Mouse (Mus musculus) liver, embryonic 16.5 days (tissue): ENCODE results near the gene Ppp1r10. TPM values are rescaled to one million over a fixed set of nuclear protein-coding genes. Genes with fewer than 3 reads are reported as not detected.
A peak's percentile ranks its signal among the peaks of the same experiment; 100 is the strongest.

Source experiments
- ATAC-seq: fragments of 200-750 bp; cut with Nextera tagmentation; 2 replicates; pipeline ENCODE4 v1.8.0; 2017; ENCODE audit warnings: low read depth, mild to moderate bottlenecking, moderate number of reproducible peaks, moderate library complexity
- H3K27ac ChIP-seq: fragments of 300-500 bp; sonication (generic); 2 replicates; pipeline ENCODE4 v1.5.1; 2014; ENCODE audit warnings: mild to moderate bottlenecking, low read length
- H3K27me3 ChIP-seq: fragments of 300-500 bp; sonication (generic); 2 replicates; pipeline ENCODE4 v1.6.1; 2014; ENCODE audit warnings: low read depth, low read length, mixed read lengths; ENCODE audit not compliant: control insufficient read depth, insufficient read depth
- H3K36me3 ChIP-seq: fragments of 300-500 bp; sonication (generic); 2 replicates; pipeline ENCODE4 v1.6.1; 2014; ENCODE audit warnings: mild to moderate bottlenecking; ENCODE audit not compliant: control insufficient read depth, insufficient read depth
- H3K4me1 ChIP-seq: fragments of 300-500 bp; sonication (generic); 2 replicates; pipeline ENCODE4 v1.6.1; 2014; ENCODE audit warnings: low read depth, low read length, mixed read lengths; ENCODE audit not compliant: control insufficient read depth
- H3K4me2 ChIP-seq: fragments of 300-500 bp; sonication (generic); 2 replicates; pipeline ENCODE4 v1.6.1; 2014; ENCODE audit warnings: low read depth, low read length, mixed read lengths
- H3K4me3 ChIP-seq: fragments of 300-500 bp; sonication (generic); 2 replicates; pipeline ENCODE4 v1.5.1; 2014; ENCODE audit warnings: low read depth, mild to moderate bottlenecking, low read length
- H3K9ac ChIP-seq: fragments of 300-500 bp; sonication (generic); 2 replicates; pipeline ENCODE4 v1.6.1; 2014; ENCODE audit warnings: low read depth, low read length
- H3K9me3 ChIP-seq: fragments of 300-500 bp; sonication (generic); replicated peaks from 2 replicates; pipeline ENCODE4 v1.6.1; 2016; ENCODE audit warnings: low read length; ENCODE audit not compliant: control insufficient read depth
- WGBS: fragments of 180-500 bp; shearing (Covaris S2); extraction: QIAGEN DNeasy Blood & Tissue Kit; methylation state at CpG from one replicate; pipeline ENCODE4 v1.1.7; 2014; ENCODE audit not compliant: insufficient replicate concordance; 5-methylcytosine and 5-hydroxymethylcytosine counted together
- polyA plus RNA-seq: library from polyadenylated mRNA; unstranded; fragments of >200 nt; fragmentation: Nextera tagmentation; extraction: Ambion mirVana; gene quantifications from 2 replicates; pipeline ENCODE4 v1.2.1, GENCODE M21; 2015

Ppp1r10 gene
- polyA plus RNA-seq, 1 experiment from 2014 or later: 24.7 TPM

DNA sequence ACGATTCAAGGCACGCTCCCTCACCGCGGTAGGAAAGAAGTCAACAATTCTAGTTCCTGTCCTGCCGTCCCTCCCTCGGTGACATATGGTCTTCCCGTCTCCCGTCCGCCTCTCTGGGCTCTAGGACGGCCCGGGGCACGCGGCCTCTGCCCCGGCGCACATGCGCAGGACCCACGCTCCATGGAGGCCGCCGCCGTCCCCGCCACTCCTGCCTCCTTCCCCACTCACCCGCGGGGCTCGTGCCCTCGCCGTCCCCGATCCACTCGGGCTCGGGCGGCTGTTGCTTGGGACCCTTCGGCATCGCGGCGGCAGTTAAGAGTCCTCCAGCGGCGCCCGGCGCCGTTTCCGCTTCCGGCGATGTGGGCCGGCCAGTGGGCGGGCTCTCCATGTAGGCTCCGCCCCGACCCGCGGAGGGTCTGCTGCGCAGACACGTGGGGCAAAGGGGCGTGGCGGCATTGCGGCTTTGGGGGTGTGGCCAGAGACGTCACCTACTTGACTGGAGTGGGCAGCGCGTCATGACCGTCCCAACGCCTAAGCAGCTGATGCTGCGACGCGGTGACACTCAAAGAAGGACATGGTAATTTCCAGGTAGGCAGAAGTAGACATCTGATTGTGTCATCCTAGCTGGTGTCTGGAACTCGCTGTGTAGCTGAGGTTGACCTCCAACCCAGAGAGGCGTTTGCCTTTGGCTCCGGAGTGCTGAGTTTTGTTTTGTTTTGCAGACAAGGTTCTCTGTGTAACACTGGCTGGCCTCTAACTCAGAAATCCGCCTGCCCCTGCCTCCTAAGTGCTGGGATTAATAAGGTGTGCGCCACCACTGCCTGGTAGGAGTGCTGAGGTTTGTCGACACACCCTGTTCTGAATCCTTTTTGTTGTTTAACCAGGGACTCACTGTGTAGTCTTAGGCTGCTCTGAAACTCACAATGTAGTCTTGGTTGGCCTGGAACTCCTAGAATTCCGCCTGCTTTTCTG is 53.5 kb downstream of the Ppp1r10 start, which contains the start of gene Abcf1:
TSS of gene Abcf1 (minus strand) at position 344 of the 972 bp plus-strand sequence.
- H3K27ac ChIP-seq: peak within 1 kb of the TSS; percentile 84
- H3K9me3 ChIP-seq: no peaks in the 10 kb centered on the region
- under 1% methylated on average over 68 of the region's 68 CpGs for WGBS
- H3K36me3 ChIP-seq: peaks cover 5% of the 10 kb centered on the region; the same call in 1 of the 2 replicates
- peak; percentile 97 for ATAC-seq
- H3K9ac ChIP-seq: peak within 1 kb of the TSS; percentile 92
- H3K27me3 ChIP-seq: no peaks in the 10 kb centered on the region
- peak within 1 kb of the TSS; percentile 93 for H3K4me2 ChIP-seq
- peaks cover 26% of the 10 kb centered on the region for H3K4me1 ChIP-seq
- peak within 1 kb of the TSS; percentile 97 for H3K4me3 ChIP-seq

DNA sequence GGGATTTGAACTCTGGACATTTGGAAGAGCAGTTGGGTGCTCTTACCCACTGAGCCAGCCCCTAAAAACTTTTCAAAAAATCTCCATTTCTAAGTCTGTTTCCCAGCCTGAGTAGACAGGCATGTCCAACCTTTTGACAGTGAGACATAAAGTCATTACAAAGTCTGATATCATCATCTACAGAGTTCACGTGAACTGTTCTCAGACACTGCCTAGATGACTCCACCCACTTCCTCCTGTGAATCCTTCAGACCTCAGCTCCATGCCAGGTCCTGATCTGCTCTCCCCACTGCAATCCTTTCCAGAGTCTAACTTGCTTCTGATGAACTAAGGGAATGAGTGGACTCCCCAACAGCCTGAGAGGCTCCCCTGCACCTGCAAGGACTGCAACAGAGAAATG is 55.9 kb downstream of the Ppp1r10 start:
- WGBS: 38% methylated on average over 1 of the region's 1 CpGs
- Histone ChIP-seq H3K9me3 (no peaks in the 10 kb centered on the region), H3K4me3 (no peak overlapping the region), H3K27ac (no peak overlapping the region), H3K9ac (no peak overlapping the region), H3K4me1 (peaks cover 22% of the 10 kb centered on the region), H3K4me2 (no peak overlapping the region), H3K27me3 (no peaks in the 10 kb centered on the region), H3K36me3 (no peaks in the 10 kb centered on the region)
- no peak for ATAC-seq

DNA sequence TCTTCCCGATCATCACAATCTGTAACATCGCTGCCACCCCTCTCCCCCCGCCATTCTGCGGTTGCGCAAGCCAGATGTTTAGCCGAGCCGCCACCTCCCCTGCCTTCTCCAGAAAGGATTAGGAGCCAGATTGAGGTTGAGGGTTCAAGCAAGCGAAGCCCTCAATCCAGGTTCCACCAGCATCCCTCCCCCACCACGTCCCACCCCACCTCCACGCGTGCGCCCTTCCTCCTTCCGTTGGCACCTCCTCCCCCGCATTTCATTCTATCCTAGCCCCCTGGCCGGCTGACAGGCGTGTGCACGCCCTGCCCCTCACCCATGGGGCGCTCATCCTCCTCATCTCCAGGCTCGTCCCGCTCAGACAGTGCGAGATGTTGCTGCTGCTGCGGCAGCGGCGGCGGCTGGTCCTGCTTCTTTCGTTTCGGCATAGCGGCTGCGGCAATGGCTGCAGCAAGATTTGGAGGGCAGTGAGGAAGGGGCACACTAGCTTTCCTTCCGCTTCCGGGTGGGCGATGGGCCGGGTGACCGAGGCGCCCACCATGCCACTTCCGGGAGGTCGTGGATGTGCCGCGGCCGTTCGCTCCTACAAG is 62.7 kb downstream of the Ppp1r10 start:
- Histone ChIP-seq H3K4me2 (peak overlapping the region; percentile 98), H3K36me3 (peaks cover 5% of the 10 kb centered on the region; the same call in 1 of the 2 replicates), H3K4me1 (peaks cover 17% of the 10 kb centered on the region), H3K27me3 (no peaks in the 10 kb centered on the region), H3K4me3 (peak overlapping the region; percentile 89), H3K9me3 (no peaks in the 10 kb centered on the region), H3K27ac (peak overlapping the region; percentile 86), H3K9ac (peak overlapping the region; percentile 81)
- peak; percentile 28; the same call in 1 of the 2 replicates for ATAC-seq
- under 1% methylated on average over 41 of the region's 41 CpGs for WGBS

DNA sequence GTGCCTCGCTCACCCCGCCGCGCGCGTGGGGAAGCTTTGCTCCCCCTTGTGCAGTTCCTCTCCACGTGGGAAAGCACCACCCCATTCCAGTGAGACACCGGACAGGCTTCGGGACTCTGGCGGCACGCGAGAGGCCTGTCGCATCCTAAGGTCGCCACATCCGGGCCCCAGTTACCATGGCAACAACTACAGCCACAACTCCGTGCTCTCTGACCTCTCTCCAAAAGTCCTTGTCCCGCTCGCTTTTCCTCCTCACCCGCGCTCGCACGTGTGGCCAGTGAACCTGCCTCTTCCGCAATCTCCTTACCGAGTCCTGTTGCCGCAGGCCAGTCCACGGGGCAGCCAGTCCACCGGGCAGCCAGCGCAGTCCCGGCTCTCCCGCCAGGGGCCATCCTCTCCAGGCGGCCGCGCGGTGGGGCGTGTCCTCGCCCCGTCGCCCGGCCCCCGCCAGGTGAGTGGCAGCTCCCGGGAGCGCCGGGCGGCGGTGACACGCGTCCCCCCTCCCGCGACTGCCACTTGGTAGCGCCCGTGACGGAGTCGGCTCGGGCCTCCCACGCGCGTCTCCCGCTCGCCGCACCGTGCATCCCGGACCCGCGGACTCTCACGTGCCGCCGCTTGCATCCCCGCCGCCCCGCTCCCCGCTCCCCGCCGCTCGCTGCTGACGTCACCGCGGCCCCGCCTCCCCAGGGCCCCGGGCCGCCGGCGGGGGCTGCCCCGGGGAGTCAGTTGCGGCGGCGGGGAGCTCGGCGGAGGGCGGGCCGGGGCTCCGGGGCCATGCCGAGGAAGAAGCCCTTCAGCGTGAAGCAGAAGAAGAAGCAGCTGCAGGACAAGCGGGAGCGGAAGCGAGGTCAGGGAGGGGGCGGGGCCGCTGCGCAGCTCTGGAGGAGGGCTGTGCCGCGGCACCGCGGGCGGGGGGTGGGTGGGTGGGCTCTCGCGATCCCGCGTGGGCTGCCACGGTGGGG is 63.4 kb downstream of the Ppp1r10 start, which contains the start of the genes Gnl1 and Prr3:
TSS of gene Gnl1 (plus strand) at position 451 of the 962 bp plus-strand sequence.
TSS of gene Prr3 (minus strand) at position 836 of the 962 bp plus-strand sequence.
- peak; percentile 90 for ATAC-seq
- H3K4me3 ChIP-seq: peak within 1 kb of the TSS; percentile 89
- H3K27me3 ChIP-seq: no peaks in the 10 kb centered on the region
- peak within 1 kb of the TSS; percentile 86 for H3K27ac ChIP-seq
- H3K9ac ChIP-seq: peak within 1 kb of the TSS; percentile 81
- WGBS: under 1% methylated on average over 95 of the region's 109 CpGs
- no peaks in the 10 kb centered on the region for H3K9me3 ChIP-seq
- peaks cover 5% of the 10 kb centered on the region; the same call in 1 of the 2 replicates for H3K36me3 ChIP-seq
- H3K4me2 ChIP-seq: peak within 1 kb of the TSS; percentile 98
- H3K4me1 ChIP-seq: peaks cover 17% of the 10 kb centered on the region

DNA sequence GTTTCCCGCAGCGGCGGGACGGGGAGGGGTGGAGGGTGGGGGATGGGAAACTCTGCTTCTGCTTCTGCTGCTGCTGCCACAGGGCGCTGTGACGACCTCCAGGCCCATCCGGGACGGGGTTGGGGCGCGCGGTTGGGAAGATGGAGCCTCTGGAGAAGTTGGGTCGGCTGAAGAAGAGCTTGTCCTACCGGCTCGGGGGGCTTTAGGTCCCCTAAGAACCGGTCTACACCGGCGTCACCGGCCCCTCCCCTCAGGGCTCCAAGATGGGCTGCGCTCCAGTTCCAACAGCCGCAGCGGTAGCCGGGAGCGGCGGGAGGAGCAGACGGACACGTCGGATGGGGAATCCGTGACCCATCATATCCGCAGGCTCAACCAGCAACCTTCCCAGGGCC is 64.1 kb downstream of the Ppp1r10 start:
- Histone ChIP-seq H3K27ac (peak overlapping the region; percentile 23; the same call in 1 of the 2 replicates), H3K27me3 (no peaks in the 10 kb centered on the region), H3K4me2 (peak overlapping the region; percentile 98), H3K9me3 (no peaks in the 10 kb centered on the region), H3K36me3 (peaks cover 5% of the 10 kb centered on the region; the same call in 1 of the 2 replicates), H3K4me3 (peak overlapping the region; percentile 89), H3K9ac (peak overlapping the region; percentile 81), H3K4me1 (peaks cover 17% of the 10 kb centered on the region)
- no peak; the same call in 1 of the 2 replicates for ATAC-seq
- WGBS: under 1% methylated on average over 25 of the region's 29 CpGs

DNA sequence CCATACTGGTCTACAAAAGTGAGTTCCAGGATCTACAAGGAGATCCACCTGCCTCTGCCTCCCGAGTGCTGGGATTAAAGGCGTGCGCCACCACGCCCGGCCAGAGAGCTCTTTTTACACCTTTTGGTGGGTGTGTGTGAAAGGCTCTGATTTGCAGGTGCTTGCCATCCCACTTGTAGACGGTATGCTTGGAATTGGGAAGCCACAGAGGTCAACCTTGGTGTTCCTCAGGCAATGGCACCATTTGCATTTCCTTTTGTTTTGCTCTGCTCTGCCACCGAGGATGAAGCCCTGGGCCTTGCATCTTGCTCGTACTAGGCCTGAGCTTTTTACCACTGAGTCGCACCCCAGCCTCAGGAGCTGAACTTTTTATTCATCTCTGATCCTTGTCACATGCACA is 65.5 kb downstream of the Ppp1r10 start:
- no peak for ATAC-seq
- H3K9ac ChIP-seq: no peak overlapping the region
- 79% methylated on average over 9 of the region's 9 CpGs for WGBS
- no peaks in the 10 kb centered on the region for H3K9me3 ChIP-seq
- no peak overlapping the region for H3K27ac ChIP-seq
- H3K4me1 ChIP-seq: peaks cover 17% of the 10 kb centered on the region
- H3K4me3 ChIP-seq: no peak overlapping the region
- H3K4me2 ChIP-seq: no peak overlapping the region
- H3K27me3 ChIP-seq: no peaks in the 10 kb centered on the region
- H3K36me3 ChIP-seq: peaks cover 5% of the 10 kb centered on the region; the same call in 1 of the 2 replicates
